Mouse (Mus musculus) gastrocnemius, postnatal 36 days (tissue): ENCODE measurements around the gene Snrk. TPM values are rescaled to one million over a fixed set of nuclear protein-coding genes. Genes with fewer than 3 reads are reported as not detected.

Experiments used
- DNase-seq, 2 experiments: peaks; one replicate each; pipeline ENCODE4 v3.0.0; 2022
- intact Hi-C: fragments of 180-260 bp; cut with DNase I; formaldehyde crosslinking; loops from one replicate; pipeline ENCODE4 v1.15.1; 2025
- total RNA-seq, 2 experiments: library from RNA; stranded (reverse); gene quantifications; 2 replicates each; pipeline ENCODE4 v1.2.3; 2021

Snrk gene
- total RNA-seq, 2 experiments from 2014 or later, result 54.0 to 66.3 TPM

DNA sequence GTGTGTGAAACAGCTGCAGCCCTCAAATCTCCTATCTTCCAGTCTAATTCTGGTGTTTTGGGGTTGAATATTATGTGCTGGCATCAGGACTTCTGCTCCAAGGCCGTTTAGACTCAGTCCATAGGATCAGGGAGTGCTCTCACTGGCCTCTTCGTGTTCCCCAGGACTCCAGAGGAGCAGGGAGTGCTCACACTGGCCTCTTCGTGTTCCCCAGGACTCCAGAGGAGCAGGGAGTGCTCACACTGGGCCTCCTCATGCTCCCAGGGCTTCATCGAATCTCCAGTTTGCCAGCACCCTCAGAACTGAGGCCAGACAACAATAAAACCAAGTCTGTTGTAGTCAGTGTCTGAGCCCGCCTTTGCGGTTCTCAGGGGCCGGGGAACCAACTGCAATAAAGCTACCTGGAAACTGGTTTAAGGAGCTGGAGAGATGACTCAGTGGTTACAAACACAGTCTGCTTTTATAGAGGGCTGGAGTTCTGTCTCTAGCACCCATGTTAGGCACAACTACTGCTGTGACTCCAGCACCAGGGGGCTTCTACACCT is 12.7 kb upstream of the Snrk start:
- no peak for DNase-seq
- intact Hi-C loops, result no loop called here

DNA sequence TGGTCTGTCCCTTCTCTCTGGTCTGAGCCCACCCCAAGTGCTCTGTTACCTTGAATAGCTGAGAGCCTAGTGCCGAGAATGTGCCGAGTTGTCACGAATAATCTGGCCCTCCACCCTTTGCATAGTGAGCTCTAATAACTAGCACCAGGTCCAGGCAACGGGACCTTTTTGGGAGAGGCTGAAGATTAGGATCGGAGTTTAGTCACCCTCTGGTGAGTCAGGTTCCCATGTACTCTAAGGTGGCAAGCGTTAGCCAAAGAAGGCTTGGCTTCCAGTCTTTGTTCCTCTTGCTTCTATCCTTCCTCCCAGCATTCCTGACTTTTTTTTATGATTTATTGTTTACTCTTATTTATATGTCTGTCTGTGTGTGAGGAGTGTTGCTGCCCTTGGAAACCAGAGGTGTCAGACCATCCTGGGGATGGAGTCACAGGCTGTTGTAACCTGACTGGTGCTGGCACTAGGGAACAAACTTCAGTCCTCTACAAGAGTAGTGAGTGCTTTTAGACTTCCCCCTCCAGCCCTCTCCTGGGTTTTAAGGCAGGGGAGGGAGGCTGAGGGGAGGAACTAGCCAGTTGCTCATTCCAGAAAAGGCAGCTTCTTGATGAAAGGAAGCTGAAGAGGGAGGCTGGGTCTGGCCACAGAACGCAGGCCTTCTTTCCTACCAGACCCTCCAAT is 9.2 kb upstream of the Snrk start:
- intact Hi-C loops, result loop anchor here (5.0 kb wide), 1 partner anchor 76 kb away; no protein-coding TSS in a partner anchor
- peak in 1 of 2 experiments; percentile 12 for DNase-seq

DNA sequence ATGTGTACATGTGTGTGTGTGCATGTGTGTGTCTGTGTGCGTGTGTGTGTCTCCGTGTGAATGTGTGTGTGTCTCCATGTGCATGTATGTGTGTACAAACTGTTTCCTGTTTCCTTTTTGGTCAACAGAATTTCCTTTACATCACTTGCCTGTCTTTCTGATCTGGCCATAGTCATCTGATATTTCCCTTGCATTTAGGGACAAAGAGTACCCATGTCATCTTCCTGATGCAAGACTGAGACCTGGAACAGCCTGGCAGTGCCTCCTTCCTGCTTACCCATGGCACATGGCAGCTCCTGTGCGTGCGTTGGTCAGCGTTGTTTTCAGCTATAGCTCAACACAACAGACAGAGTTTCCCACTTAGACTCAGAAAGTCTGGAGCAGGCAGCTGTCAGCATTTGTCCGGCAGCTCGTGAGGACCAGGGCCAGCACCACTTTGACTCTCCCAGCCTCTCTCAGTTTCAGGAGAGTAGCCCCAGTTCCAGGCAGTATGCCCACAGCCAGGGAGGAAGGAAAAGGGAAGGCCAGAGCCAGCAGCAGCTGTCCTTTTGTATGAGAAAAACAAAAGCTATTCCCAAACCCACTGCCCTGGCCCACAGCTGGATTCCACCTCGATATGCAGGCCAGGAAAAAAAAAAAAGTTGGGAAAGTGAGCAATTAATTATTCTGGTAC is 7.4 kb upstream of the Snrk start:
- intact Hi-C loops, result loop anchor here (5.0 kb wide), 1 partner anchor 77 kb away; no protein-coding TSS in a partner anchor
- DNase-seq, result peak; percentile 70 to 85

DNA sequence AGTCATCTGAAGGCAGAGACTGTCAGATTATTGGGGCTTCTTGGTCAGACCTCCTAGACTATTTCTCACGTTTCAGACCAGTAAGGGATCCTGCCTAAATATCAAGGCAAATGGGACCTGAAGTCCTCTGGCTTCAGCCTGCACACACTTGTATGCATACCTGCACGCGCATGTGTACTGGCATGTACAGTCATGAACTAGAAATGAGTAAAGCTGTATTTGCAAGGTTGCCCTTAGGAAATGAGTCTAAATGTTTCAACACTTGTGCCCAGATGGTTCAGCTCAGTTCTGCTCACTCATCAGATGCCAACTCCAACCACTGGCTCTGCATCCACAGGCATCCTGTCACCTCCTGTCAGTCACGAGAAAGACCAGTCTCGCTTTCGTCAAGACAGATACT is 6.6 kb upstream of the Snrk start:
- no peak for DNase-seq
- intact Hi-C loops, result no loop called here

DNA sequence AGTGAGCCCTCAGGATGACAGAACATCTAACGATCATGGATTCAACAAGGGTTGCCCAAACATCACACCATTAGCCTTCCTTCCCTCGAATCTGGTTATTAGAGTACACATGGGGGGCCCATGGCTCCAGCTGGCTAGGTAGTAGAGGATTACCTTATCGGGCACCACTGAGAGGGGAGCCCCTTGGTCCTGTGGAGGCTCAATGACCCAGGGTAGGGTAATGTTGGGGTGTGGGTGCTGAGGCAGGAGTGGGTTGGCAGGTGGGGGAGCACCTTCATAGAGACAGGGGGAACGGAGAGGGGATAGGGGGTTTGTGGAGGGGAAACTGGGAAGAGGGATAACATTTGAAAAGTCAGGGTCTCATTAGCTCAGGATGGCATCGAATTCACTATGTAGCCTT is 6.1 kb upstream of the Snrk start:
- no peak for DNase-seq
- intact Hi-C loops, result no loop called here

DNA sequence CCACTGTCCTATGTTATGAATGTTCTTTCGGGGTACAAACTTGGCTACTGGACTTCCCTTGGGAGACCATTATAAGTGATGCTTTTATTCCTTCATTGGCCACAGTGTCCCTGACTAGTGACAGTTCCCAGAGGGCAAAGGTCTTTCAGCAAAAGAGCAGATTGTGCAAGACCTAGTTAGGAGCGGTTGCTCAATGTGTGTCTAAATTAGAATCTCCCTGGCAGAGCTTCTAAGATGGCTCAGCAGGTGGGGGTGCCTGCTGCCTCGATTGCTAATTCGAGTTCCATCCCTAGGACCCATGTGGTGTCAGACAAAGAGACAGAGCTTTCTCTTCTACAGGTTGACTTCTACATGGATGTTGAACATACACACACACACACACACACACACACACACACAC is 1.5 kb upstream of the Snrk start:
- intact Hi-C loops, result loop anchor here (5.0 kb wide), 1 partner anchor 88 kb away; no protein-coding TSS in a partner anchor

DNA sequence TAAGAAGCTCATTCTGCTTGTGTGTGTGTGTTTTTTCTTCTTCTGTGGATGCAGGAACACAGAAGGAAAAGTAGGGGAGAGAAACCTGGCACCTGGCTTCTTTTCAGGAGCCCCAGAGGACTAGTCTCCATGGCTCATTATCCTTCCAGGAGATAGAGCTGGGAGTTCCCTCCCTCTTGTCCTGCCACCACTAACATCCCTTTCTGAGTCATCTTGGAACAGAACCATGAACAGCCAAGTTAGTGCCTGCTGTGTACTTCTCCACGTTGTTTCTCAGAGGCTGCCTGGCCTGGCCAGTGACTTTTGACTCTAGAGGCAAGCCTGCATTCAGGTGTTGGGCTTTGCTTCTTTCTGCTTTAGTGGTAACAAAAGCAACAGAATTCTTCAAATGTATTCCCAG is 707 bp upstream of the Snrk start:
- no peak for DNase-seq
- intact Hi-C loops, result loop anchor here (5.0 kb wide), 1 partner anchor 89 kb away; no protein-coding TSS in a partner anchor

More for the DNA sequence above, 1.5 kb upstream of the Snrk start:
- no peak for DNase-seq

DNA sequence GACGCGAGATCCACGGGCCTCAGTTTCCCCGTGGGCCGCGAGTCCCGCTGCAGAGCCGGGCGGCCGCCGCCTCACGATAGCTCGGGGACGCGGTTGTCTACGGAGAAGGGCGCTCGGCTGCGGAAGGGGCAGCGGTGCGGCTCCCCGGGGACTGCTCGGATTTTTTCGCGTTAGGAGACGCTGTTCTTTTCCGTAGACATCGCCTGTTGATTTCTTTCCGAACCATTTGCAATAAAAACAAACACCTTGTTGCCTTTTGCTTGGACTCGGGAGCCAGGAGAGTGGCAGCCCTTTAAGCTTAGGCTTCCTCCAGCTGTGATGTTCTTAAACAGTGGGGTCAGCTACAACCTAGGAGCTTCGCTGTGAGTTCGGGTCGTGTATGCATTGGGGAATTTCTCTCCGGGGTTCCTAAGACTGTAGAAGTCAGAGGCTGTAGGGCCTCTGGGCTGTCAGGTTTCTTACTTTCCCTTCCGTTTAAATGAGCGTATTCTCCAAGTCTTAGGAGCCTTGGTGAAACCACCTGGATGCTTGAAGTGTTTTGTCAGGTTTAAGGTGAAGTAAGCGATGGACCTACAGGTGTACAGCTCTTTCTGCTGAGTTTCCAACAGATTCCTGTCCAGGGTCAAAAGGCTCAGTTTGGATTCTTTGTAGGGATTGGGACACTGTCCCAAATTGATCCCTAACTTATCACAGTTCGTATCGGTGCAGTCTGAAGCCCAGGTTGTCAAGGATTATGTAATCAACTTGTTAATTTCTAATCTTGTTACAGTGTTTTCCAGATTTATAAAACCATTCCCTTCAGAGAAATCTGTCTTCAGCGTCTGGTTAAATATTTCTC is 845 bp downstream of the Snrk start:
- intact Hi-C loops, result loop anchor here (5.0 kb wide), 1 partner anchor 91 kb away; no protein-coding TSS in a partner anchor
- DNase-seq, result peak in 1 of 2 experiments; percentile 42

DNA sequence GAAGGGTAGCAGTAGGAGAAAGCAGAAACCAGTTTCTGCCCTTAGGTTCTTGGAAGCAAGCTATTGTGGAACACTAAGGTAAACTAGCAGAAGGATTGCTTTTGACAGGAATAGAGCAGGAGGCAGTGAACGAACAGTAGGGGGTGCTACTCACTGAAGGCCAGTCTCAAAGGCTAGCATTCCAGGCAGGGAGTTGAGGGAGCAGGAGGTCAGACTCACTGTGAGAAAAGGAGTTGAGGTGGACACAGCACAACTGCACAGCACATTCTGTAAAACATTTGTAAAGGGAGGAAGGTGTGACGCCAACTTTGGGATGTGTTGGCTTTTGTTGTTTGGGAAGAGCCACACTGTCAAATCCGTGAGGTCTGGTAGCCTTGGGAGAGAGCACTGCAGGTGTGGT is 3.0 kb downstream of the Snrk start:
- peak in 1 of 2 experiments; percentile 33 for DNase-seq
- intact Hi-C loops, result loop anchor here (2.0 kb wide), 1 partner anchor 65 kb away; no protein-coding TSS in a partner anchor

DNA sequence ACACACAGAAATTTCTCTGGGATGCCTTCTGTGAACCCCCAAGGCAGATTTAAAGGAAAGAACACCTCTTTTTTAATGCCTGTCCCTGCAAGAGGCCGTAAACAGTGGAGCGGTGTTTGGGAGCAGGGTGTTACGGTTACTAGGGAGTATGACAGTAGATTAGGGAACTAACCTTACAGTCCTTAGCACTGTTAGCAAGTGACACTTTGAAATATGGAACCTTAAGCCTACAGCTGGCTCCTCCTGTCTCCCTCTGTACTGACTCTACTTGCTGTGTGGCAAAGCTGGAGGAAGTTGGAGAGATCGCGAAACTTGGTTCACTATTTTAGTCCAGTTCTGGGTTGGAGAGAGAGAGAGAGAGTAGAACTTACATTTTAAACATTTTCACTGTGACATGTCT is 5.0 kb downstream of the Snrk start:
- no peak for DNase-seq
- intact Hi-C loops, result no loop called here

DNA sequence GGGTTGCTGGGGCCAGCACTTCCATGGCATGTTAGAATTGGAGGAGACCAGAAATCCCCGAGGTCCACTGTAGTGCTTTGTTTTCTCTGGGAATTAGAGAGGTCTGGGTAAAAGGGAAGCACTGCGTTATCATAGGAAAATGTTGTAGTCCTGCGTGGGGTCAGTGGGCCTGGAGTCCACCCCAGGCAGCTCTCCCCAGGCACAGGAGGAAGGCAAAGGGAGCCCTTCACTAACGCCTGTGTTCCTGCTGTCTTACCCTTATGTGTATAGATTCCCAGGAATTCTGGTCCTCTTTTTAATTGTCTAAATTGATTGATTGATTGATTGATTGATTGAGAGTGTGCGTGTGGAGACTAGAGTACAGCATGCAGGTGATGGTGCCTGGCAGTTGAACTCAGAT is 6.1 kb downstream of the Snrk start:
- DNase-seq, result no peak
- intact Hi-C loops, result no loop called here

DNA sequence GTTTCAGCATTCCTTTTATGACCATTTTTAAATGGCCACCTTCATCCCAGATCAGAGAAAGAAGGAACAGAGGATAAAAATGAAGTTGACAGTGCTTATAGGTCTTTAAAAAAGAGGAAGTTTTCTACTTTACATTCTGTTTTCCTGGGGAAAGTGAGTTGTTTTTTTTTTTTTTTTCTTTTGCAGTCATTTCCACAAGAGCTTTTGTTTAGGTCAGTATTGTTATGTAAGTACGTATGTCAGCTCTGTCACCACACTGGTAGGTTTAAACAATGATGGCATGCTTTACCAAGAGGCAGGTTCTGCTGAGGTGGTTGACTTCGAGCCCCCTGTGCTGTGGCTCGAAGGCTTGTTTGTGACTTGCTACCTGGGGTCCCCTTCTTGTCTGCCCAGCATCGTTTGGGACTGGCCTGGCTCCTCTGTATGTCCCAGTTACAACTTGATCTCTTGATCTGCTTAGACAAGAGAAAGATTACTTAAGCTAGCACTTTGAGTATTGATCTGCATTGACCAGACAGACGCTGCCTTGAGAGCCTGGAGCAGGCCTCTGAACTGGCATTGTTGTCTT is 8.7 kb downstream of the Snrk start:
- intact Hi-C loops, result no loop called here
- DNase-seq, result no peak

DNA sequence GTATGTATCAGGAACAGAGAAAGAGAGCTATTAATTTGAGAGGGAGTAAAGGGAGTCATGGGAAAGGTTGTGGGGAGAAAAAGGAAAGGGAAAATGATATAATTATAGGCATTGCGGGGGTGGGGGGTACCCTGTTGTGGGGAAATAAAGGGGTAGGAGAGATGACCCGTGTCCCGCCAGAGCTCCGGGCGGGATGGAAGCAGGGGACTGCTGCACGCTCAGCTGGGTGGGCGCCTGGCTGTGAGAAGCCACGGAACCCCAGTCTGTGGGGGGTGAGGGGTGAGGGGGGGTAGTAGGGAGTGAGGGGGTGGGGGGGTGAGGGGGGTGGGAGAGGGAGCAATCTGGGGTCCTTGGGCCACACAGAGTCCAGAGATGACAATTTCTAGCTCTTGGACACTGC is 9.7 kb downstream of the Snrk start:
- no peak for DNase-seq
- intact Hi-C loops, result no loop called here

DNA sequence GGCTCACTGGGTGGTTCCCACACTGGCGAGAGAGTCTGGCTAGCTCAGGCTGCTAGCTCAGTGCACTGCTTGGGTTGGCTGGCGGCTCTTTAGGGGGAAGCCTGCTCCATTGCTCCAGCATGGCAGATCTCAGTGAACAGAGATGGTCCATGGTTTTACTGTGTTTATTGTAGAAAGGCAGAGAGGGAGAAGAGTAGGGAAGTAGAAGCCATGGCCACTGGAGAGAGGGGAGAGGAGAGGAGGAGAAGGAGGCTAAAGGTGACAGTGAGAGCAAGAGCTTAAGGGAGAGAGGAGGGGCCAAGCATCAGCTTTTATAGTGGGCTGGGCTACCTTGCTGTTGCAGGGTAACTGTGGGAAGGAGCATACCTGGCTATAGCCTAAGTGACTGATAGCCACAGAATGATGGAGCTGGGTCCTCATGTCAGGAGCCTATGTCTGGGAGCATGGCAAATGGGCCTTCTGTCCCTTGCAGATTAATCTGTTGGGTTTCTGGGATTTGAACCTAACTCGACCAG is 10.3 kb downstream of the Snrk start:
- intact Hi-C loops, result no loop called here
- no peak for DNase-seq

DNA sequence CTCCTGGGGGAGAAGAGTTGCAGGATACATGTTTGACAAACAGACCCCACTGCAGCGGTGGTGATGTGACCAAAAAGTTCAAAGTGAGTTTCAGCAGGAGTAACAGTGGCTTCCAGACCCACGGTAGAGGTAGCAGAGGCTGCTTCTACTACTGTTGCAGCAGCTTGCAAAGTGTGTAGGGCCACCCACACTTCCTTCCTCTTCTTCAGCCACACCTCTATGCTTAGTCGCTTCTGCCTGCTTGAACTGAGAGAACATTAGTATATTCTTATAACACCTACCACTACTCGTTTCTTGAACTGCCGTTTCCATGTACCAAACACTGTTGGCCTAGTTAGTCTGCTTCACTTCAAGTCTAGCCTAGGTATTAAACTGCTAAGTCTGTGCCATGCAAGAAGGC is 11.6 kb downstream of the Snrk start:
- DNase-seq, result no peak
- intact Hi-C loops, result no loop called here

DNA sequence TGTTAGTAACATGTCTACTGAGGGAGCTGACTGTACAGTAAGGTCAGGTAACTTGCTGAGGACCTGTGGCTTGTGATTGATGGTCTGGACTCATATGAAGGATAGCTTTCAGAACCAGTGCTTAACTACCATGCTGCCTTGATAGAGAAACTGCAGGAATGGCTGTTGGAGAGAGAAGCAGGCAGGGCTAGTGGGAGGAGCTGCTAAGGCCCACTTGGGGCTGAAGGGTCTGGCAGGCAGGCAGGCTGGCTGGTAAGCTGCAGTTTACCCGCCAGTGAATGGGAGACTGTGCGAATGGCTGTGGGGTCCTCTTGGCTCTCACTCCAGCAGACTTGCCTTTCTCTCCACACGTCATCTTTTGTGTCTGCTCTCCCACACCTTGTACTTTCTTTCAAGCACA is 13.6 kb downstream of the Snrk start:
- intact Hi-C loops, result no loop called here
- DNase-seq, result no peak

DNA sequence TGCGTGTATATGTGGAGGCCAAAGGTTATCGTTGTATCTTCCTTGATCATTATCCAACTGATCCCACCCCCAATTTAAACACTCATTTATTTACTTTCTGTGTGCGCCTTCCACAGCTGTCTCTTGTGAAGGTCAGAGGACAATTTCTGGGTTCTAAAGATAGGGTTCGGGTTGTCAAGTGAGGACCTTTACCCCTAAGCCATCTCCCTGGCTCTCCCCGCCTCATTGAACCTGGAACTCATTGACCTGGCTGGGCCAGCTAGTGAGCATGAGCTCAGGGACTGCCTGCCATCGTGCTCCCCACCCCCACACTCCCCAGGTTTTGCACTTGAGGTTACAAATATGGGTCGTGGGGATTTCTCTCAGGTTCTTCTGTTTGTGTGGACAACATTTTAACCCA is 15.1 kb downstream of the Snrk start:
- intact Hi-C loops, result no loop called here
- no peak for DNase-seq

DNA sequence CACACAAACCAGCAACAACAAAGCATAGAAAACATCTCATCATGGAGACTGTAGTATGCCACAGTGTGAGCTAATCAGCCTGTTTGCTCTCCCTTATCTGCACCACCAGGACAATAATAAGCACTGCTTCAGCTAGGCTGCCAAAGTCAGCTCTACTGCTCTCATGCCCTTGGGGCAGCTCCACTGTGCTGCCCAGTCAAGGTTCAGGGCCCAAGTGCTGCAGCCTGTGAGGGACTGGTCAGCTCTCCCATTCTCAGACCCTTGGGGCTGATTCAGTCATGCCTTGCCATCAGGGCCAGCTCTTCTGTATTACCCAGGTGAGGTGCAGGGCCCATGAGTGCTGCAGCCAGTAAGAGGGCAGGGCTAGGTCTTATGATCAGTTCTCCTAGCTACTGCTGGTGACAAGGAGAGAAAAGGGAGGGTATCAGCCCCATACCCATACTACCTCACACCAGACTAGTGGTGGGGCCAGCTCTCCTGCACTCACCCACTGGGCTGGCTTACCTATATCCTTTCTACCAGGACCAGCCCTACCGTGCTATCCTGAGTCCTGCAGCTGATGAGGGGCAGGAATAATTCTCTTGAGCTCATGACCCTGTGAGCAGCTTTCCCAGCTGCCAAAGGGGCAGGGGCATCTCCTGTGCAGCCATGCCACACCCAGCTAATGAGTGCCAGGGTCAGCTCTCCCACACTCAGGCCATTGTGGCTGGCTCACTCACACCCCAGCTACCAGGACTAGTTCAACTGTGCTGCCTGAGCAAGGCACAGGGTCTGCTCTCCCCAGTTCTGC is 18.2 kb downstream of the Snrk start:
- intact Hi-C loops, result no loop called here

DNA sequence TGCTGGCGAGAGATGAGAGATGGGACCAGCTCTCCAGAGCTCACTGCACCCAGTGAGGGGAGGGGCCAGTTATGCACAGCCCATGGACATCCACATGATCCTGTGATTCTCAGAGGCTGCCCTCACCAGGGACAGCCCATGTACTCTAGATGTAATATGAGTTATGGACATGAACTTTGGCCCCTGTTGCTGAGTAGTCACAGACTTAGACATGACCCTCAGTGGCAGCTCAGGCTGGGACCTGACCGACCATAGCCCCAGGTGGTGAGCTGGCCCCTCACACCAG is 18.8 kb downstream of the Snrk start:
- intact Hi-C loops, result no loop called here
- no peak for DNase-seq

More for the DNA sequence above, 18.2 kb downstream of the Snrk start:
- DNase-seq, result no peak

DNA sequence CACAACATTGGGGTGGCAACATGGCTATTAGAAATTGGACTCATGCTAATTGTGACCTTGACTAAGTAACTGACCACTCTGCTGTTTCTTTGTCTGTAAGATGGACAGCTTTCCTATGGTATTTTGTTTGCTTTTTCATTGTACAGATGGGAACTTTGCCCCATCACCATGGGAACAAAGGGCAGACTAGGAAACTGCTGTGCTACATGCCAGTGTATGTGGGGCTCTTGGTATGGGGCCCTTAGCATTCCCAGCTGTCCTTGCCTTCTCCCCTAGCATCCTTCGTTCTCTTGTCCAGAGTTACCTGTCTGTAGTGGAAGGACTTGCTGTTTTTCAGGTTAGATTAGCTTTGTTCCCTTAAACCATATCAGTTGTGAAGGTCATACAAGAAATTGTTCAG is 20.9 kb downstream of the Snrk start:
- no peak for DNase-seq
- intact Hi-C loops, result no loop called here
